Mouse (Mus musculus): ENCODE data around the gene Hnrnpu. TPM values are rescaled to one million over a fixed set of nuclear protein-coding genes. Genes with fewer than 3 reads are reported as not detected.

The Hnrnpu gene
- polyA plus RNA-seq (2015; fragmentation: Nextera tagmentation; extraction: Ambion mirVana) = 137 and 155 TPM in 2 replicates

DNA sequence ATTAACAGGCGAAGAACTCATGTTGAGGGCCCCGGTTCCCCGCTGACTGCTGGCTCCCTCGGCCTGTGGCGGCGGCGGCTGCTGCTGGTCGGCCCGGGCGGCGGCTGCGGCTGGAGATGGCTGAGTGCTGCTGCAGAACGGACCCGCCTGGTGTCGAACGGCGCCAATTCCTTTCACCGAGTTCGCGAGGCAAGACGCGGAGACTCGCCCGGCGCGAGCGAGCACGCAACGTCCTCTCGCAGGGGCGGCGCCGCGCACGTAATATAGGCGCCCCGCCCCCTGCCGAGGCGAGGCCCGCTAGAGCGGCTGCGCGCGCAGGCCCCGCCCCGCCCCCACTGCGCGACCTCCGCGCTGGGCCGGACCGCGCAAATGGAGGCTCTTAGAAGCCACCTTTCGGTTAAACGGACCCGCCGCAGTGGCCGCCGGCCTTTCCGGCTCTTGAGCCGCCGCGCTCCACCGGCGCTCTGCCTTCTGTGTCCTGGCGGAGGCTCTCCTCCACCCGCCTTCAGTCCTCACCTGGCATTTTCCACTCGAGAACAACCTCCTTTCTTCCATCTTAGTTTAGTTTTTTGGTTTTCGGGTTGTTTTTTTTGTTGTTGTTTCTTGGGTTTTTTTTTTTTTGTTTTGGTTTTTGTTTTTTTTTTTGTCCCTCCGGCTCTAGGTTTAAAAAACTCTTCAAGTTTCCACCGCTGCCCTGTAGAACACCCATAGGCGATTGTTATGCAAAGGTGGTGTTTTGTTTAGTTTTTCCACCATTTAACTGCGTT lies at the start of gene Hnrnpu:
Gene Hnrnpu, minus strand, starts transcription at position 247 of the 767 bp plus-strand sequence.
- peaks cover 9% of the 10 kb centered on the region for H3K4me1 ChIP-seq (ENCODE audit: control insufficient read depth, insufficient read depth, low read length)

GRCm38 (mm10) chr1:178382165-178382564 lies 44.6 kb upstream of the Hnrnpu start:
- H3K4me2 ChIP-seq (ENCODE audit: low read depth, low read length) = no peak overlapping the region
- no peaks in the 10 kb centered on the region for H3K4me1 ChIP-seq (ENCODE audit: control insufficient read depth, insufficient read depth, low read length)
- H3K4me3 ChIP-seq (ENCODE audit: low read length) = no peak overlapping the region
- H3K9ac ChIP-seq (ENCODE audit: low read depth, low read length) = no peak overlapping the region
- H3K27me3 ChIP-seq (replicated peaks; ENCODE audit: control insufficient read depth, insufficient read depth, low read length) = no peaks in the 10 kb centered on the region
- no peak for ATAC-seq
- no peaks in the 10 kb centered on the region for H3K9me3 ChIP-seq (ENCODE audit: control insufficient read depth, low read length)
- no peaks in the 10 kb centered on the region for H3K36me3 ChIP-seq (ENCODE audit: control insufficient read depth, insufficient read depth, low read length)
- no peak overlapping the region for H3K27ac ChIP-seq (ENCODE audit: low read length)

More for the DNA sequence above, at the start of gene Hnrnpu:
- H3K36me3 ChIP-seq (ENCODE audit: control insufficient read depth, insufficient read depth, low read length) = 0 out of 2 replicates have a peak, but pooled peaks cover under 1% of the 10 kb centered on the region
- peak; percentile 88 for ATAC-seq
- no peaks in the 10 kb centered on the region for H3K9me3 ChIP-seq (ENCODE audit: control insufficient read depth, low read length)
- under 1% methylated on average over 72 of the region's 73 CpGs for WGBS
- H3K4me3 ChIP-seq (ENCODE audit: low read length) = peak within 1 kb of the TSS; percentile 99
- H3K27me3 ChIP-seq (replicated peaks; ENCODE audit: control insufficient read depth, insufficient read depth, low read length) = no peaks in the 10 kb centered on the region
- peak within 1 kb of the TSS; percentile 100 for H3K27ac ChIP-seq (ENCODE audit: low read length)
- peak within 1 kb of the TSS; percentile 100 for H3K9ac ChIP-seq (ENCODE audit: low read depth, low read length)
- peak within 1 kb of the TSS; percentile 46 for H3K4me2 ChIP-seq (ENCODE audit: low read depth, low read length)

DNA sequence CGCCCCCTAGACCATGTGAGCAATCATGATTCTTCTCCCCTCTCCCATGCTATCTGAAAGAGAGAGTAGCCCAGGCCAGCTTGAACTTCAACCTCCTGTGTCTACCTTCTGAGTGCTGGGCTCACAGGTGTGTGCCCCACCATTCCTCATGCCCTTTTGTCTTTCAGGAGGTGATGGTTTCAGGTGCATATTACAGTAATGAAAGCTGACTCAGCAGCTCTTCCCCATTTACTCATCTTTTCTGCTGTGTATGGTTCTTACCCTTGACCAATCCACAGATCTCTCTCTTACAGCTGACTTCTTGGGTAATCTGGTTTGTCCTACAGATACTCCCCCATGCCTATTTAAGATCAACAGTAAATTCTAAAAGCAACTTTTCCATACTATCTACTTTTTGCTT lies 41.6 kb upstream of the Hnrnpu start:
- Histone ChIP-seq H3K9me3 (ENCODE audit: control insufficient read depth, low read length) (no peaks in the 10 kb centered on the region), H3K4me2 (ENCODE audit: low read depth, low read length) (no peak overlapping the region), H3K4me3 (ENCODE audit: low read length) (no peak overlapping the region), H3K27ac (ENCODE audit: low read length) (no peak overlapping the region), H3K9ac (ENCODE audit: low read depth, low read length) (no peak overlapping the region), H3K27me3 (replicated peaks; ENCODE audit: control insufficient read depth, insufficient read depth, low read length) (no peaks in the 10 kb centered on the region), H3K36me3 (ENCODE audit: control insufficient read depth, insufficient read depth, low read length) (no peaks in the 10 kb centered on the region), H3K4me1 (ENCODE audit: control insufficient read depth, insufficient read depth, low read length) (no peaks in the 10 kb centered on the region)
- ATAC-seq = no peak
- 68% methylated on average over 1 of the region's 1 CpGs for WGBS

DNA sequence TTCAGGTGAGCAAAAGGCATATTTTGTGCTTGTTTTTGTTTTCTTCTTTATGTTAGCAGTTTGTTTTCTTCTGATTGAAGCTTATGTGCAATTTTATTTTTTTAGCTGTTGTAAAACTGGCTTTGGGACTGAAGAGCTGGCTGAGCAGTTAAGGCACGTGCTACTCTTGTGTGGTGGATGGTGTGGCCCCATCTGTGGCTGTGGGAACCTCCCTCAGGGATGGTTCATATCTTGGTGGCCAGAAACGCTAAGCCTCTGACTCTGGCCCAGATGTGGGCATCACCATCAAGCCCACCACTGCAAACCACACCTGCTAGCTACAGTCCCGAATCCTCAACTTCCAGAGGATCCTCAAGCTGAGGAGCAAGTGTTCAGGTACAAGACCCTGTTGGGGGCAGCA lies 40.5 kb upstream of the Hnrnpu start:
- no peak for ATAC-seq
- no peak overlapping the region for H3K9ac ChIP-seq (ENCODE audit: low read depth, low read length)
- WGBS = 78% methylated on average over 3 of the region's 3 CpGs

DNA sequence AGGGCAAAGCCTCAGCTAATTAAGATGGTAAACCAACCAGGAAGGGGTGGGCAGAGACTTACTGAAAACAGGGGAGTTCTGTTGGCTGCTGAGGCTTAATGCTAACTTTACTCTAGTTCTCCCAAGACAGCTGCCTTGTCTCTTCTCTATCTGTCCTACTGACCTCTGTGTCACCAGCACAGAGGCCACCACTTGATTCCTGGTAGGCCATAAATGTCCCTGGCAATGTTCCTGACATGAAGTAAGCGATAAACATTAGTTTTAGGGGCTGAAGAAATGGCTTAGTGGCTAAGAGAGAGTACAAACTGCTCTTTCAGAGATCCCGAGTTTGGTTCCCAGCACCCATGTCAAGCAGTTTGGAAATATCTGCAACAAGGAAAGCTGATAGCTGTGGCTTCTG lies 39.3 kb upstream of the Hnrnpu start:
- H3K27ac ChIP-seq (ENCODE audit: low read length) = no peak overlapping the region
- no peaks in the 10 kb centered on the region for H3K4me1 ChIP-seq (ENCODE audit: control insufficient read depth, insufficient read depth, low read length)
- H3K27me3 ChIP-seq (replicated peaks; ENCODE audit: control insufficient read depth, insufficient read depth, low read length) = no peaks in the 10 kb centered on the region
- H3K4me3 ChIP-seq (ENCODE audit: low read length) = no peak overlapping the region
- H3K9ac ChIP-seq (ENCODE audit: low read depth, low read length) = no peak overlapping the region
- H3K9me3 ChIP-seq (ENCODE audit: control insufficient read depth, low read length) = no peaks in the 10 kb centered on the region
- H3K36me3 ChIP-seq (ENCODE audit: control insufficient read depth, insufficient read depth, low read length) = no peaks in the 10 kb centered on the region
- ATAC-seq = no peak
- no peak overlapping the region for H3K4me2 ChIP-seq (ENCODE audit: low read depth, low read length)
- WGBS = 54% methylated on average over 2 of the region's 2 CpGs

More for the DNA sequence above, 40.5 kb upstream of the Hnrnpu start:
- no peak overlapping the region for H3K4me3 ChIP-seq (ENCODE audit: low read length)
- no peaks in the 10 kb centered on the region for H3K36me3 ChIP-seq (ENCODE audit: control insufficient read depth, insufficient read depth, low read length)
- H3K27me3 ChIP-seq (replicated peaks; ENCODE audit: control insufficient read depth, insufficient read depth, low read length) = no peaks in the 10 kb centered on the region
- H3K4me2 ChIP-seq (ENCODE audit: low read depth, low read length) = no peak overlapping the region
- H3K27ac ChIP-seq (ENCODE audit: low read length) = no peak overlapping the region
- no peaks in the 10 kb centered on the region for H3K9me3 ChIP-seq (ENCODE audit: control insufficient read depth, low read length)
- no peaks in the 10 kb centered on the region for H3K4me1 ChIP-seq (ENCODE audit: control insufficient read depth, insufficient read depth, low read length)

DNA sequence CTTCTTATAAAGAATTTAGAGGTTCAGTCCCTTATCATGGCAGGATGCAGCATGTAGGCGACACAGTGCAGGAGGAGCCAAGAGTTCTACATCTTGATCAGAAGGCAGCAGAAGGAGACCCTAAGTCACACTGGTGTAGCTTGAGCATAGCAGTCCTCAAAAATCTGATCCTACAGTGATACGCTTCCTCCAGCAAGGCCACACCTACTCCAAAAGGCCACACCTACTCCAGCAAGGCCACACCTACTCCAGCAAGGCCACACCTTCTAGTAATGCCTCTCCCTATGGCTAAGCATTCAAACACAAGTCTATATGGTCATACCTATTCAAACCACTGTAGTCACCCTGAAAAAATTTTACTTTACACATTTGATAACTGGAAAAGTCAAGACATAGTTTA lies 38.5 kb upstream of the Hnrnpu start:
- 87% methylated on average over 2 of the region's 2 CpGs for WGBS
- peak; percentile 60 for ATAC-seq
- no peaks in the 10 kb centered on the region for H3K27me3 ChIP-seq (replicated peaks; ENCODE audit: control insufficient read depth, insufficient read depth, low read length)

GRCm38 (mm10) chr1:178375381-178375780 lies 37.8 kb upstream of the Hnrnpu start:
- Histone ChIP-seq H3K9ac (ENCODE audit: low read depth, low read length) (no peak overlapping the region), H3K4me2 (ENCODE audit: low read depth, low read length) (no peak overlapping the region), H3K4me1 (ENCODE audit: control insufficient read depth, insufficient read depth, low read length) (no peaks in the 10 kb centered on the region), H3K9me3 (ENCODE audit: control insufficient read depth, low read length) (no peaks in the 10 kb centered on the region), H3K36me3 (ENCODE audit: control insufficient read depth, insufficient read depth, low read length) (no peaks in the 10 kb centered on the region), H3K27ac (ENCODE audit: low read length) (no peak overlapping the region), H3K4me3 (ENCODE audit: low read length) (no peak overlapping the region), H3K27me3 (replicated peaks; ENCODE audit: control insufficient read depth, insufficient read depth, low read length) (no peaks in the 10 kb centered on the region)
- ATAC-seq = no peak

More for the DNA sequence above, 38.5 kb upstream of the Hnrnpu start:
- Histone ChIP-seq H3K36me3 (ENCODE audit: control insufficient read depth, insufficient read depth, low read length) (no peaks in the 10 kb centered on the region), H3K9ac (ENCODE audit: low read depth, low read length) (no peak overlapping the region), H3K27ac (ENCODE audit: low read length) (no peak overlapping the region), H3K9me3 (ENCODE audit: control insufficient read depth, low read length) (no peaks in the 10 kb centered on the region), H3K4me1 (ENCODE audit: control insufficient read depth, insufficient read depth, low read length) (no peaks in the 10 kb centered on the region), H3K4me3 (ENCODE audit: low read length) (no peak overlapping the region), H3K4me2 (ENCODE audit: low read depth, low read length) (no peak overlapping the region)

GRCm38 (mm10) chr1:178372681-178373080 lies 35.1 kb upstream of the Hnrnpu start:
- Histone ChIP-seq H3K36me3 (ENCODE audit: control insufficient read depth, insufficient read depth, low read length) (no peaks in the 10 kb centered on the region), H3K27me3 (replicated peaks; ENCODE audit: control insufficient read depth, insufficient read depth, low read length) (no peaks in the 10 kb centered on the region), H3K9ac (ENCODE audit: low read depth, low read length) (no peak overlapping the region), H3K27ac (ENCODE audit: low read length) (no peak overlapping the region), H3K4me3 (ENCODE audit: low read length) (no peak overlapping the region), H3K9me3 (ENCODE audit: control insufficient read depth, low read length) (no peaks in the 10 kb centered on the region), H3K4me1 (ENCODE audit: control insufficient read depth, insufficient read depth, low read length) (no peaks in the 10 kb centered on the region), H3K4me2 (ENCODE audit: low read depth, low read length) (no peak overlapping the region)
- ATAC-seq = no peak
- WGBS = 85% methylated on average over 4 of the region's 4 CpGs

- ATAC-seq = peak; percentile 94
- Histone ChIP-seq H3K27me3 (replicated peaks; ENCODE audit: control insufficient read depth, insufficient read depth, low read length) (no peaks in the 10 kb centered on the region), H3K9ac (ENCODE audit: low read depth, low read length) (peak overlapping the region; percentile 64), H3K4me2 (ENCODE audit: low read depth, low read length) (peak overlapping the region; percentile 70), H3K9me3 (ENCODE audit: control insufficient read depth, low read length) (no peaks in the 10 kb centered on the region), H3K36me3 (ENCODE audit: control insufficient read depth, insufficient read depth, low read length) (no peaks in the 10 kb centered on the region), H3K27ac (ENCODE audit: low read length) (peak overlapping the region; percentile 87), H3K4me3 (ENCODE audit: low read length) (peak overlapping the region; percentile 57), H3K4me1 (ENCODE audit: control insufficient read depth, insufficient read depth, low read length) (no peaks in the 10 kb centered on the region)
- under 1% methylated on average over 11 of the region's 11 CpGs for WGBS
Measured at GRCm38 (mm10) chr1:178369272-178369651, 31.7 kb upstream of the Hnrnpu start.
